In the genomic region with DNA sequence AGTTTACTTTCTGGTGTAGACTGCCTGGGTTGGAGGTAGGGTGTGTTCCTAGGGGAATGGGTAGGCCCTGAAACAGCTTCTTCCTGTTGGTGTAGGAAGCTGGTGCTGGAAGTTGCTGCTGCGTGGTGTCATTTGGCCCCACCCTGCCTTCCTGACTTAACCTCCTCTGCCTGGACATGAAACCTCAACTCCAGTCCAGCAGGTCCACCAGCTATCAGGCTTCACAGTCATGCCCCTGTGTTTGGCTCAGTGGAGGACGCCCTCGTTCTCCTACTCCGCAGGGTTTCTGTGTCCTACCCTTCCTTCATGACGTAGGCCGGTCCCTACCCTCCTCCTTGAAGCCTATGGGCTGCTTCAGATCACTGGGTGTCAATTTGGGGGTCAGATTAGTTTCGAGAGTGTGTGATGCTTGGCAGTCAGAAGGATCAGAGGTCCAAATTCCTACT, we compare ENCODE assay signal across 12 mouse cellular contexts. TPM values are rescaled to one million over a fixed set of nuclear protein-coding genes. Genes with fewer than 3 reads are reported as not detected.
DNase-seq lines count a peak whose midpoint lies in the region; ATAC-seq and TF ChIP-seq lines count a peak whose summit lies in the region.
"Had no signal": no experiment of that assay in that cellular context is flagged by ENCODE, and none has a peak within 500 bp of the region (broad histone marks: within the 10 kb centered on the region; RNA-seq: fewer than 3 reads in every experiment).

No protein-coding gene starts in this region.

- intact Hi-C loops in heart, postnatal 25 days (cut with DNase I), result loop anchor here (2.0 kb wide), 1 partner anchor 14 kb away; no protein-coding TSS in a partner anchor

- DNase-seq in heart, adult 9 months (ENCODE audit: low spot score in 2 of 2), result peak; percentile 25 to 40
- no peak for DNase-seq in heart, postnatal 25 days (ENCODE audit: low spot score)
- DNase-seq in lung, postnatal 10 days, result peak; percentile 17
- no peak for DNase-seq in lung, postnatal 36 days
- DNase-seq in testis, postnatal 10 days (ENCODE audit: low spot score), result no peak
- no peak for DNase-seq in embryo, embryonic 11 days
- DNase-seq: liver, embryonic 13.5 days; thymus, adult 18-20 months had no signal

- 83% methylated on average over 7 of the region's 7 CpGs for WGBS in heart, embryonic 16.5 days

- H3K4me2 ChIP-seq in heart, embryonic 16.5 days (ENCODE audit: low read depth, low read length), result no peak overlapping the region; the same call in 1 of the 2 replicates
- peak overlapping the region; percentile 85 for H3K4me2 ChIP-seq in myocyte (ENCODE audit: low read depth)

- peaks cover 5% of the 10 kb centered on the region for H3K79me2 ChIP-seq in myocyte (ENCODE audit: control insufficient read depth, insufficient read depth)

- H3K9ac ChIP-seq in heart, embryonic 16.5 days (ENCODE audit: low read length), result peak overlapping the region; percentile 17; the same call in 1 of the 2 replicates

- no peaks in the 10 kb centered on the region for H3K27me3 ChIP-seq in heart, embryonic 16.5 days (ENCODE audit: control insufficient read depth, insufficient read depth, low read length)
- no peaks in the 10 kb centered on the region for H3K27me3 ChIP-seq in myocyte (ENCODE audit: control insufficient read depth, insufficient read depth, insufficient read length)
- H3K27me3 ChIP-seq: liver, embryonic 13.5 days had no signal

- no peaks in the 10 kb centered on the region for H3K36me3 ChIP-seq in heart, embryonic 16.5 days (ENCODE audit: control insufficient read depth, insufficient read depth)
- H3K36me3 ChIP-seq in myocyte (ENCODE audit: control insufficient read depth, insufficient read depth), result no peaks in the 10 kb centered on the region
- H3K36me3 ChIP-seq: liver, embryonic 13.5 days had no signal

- H3ac ChIP-seq in myocyte (ENCODE audit: control insufficient read depth, insufficient read length), result no peak overlapping the region

- no peak for ATAC-seq in heart, embryonic 16.5 days (replicated peaks; ENCODE audit: extremely low read depth, insufficient read depth, low FRiP score)

- no peaks in the 10 kb centered on the region for H3K9me3 ChIP-seq in heart, embryonic 16.5 days (replicated peaks; ENCODE audit: control insufficient read depth, low read length)
- H3K9me3 ChIP-seq: liver, embryonic 13.5 days had no signal

- peak overlapping the region; percentile 89 for H3K27ac ChIP-seq in heart, embryonic 16.5 days (ENCODE audit: low read length)

- TF ChIP-seq POLR2A in myocyte (IDR thresholded peaks at IDR 0.05; ENCODE audit: insufficient read length, low read depth), result no peak

- H3K4me3 ChIP-seq in heart, embryonic 16.5 days (ENCODE audit: low read length), result no peak overlapping the region
- peak overlapping the region; percentile 93 for H3K4me3 ChIP-seq in myocyte

- H3K4me1 ChIP-seq in heart, embryonic 16.5 days (ENCODE audit: control insufficient read depth, insufficient read depth, low read length), result peaks cover 25% of the 10 kb centered on the region

TF ChIP-seq in myocyte, 11 proteins besides CTCF, POLR2A, EP300 and RAD21:
- TF ChIP-seq MYOD1 (IDR thresholded peaks at IDR 0.05; ENCODE audit: control insufficient read depth in 1 of 3, insufficient read length in 2 of 3, low read depth in 2 of 3) (no peak), CEBPB (IDR thresholded peaks at IDR 0.05; ENCODE audit: insufficient read depth, poor library complexity, severe bottlenecking) (no peak), TCF12 (IDR thresholded peaks at IDR 0.05; ENCODE audit: insufficient read depth, poor library complexity, severe bottlenecking) (no peak), MAX (IDR thresholded peaks at IDR 0.05; ENCODE audit: low read depth) (no peak), MYOG (IDR thresholded peaks at IDR 0.05; ENCODE audit: control insufficient read depth in 1 of 3, insufficient read depth in 1 of 3, insufficient read length in 2 of 3, low read depth in 2 of 3) (no peak), USF1 (IDR thresholded peaks at IDR 0.05; ENCODE audit: low read depth) (no peak), POLR2AphosphoS2 (IDR thresholded peaks at IDR 0.05; ENCODE audit: insufficient read length, low read depth) (no peak), E2F4 (IDR thresholded peaks at IDR 0.05; ENCODE audit: insufficient read depth) (no peak), SRF (IDR thresholded peaks at IDR 0.05; ENCODE audit: control insufficient read depth, insufficient read length, low read depth) (no peak), TCF3 (IDR thresholded peaks at IDR 0.05; ENCODE audit: insufficient read length, low read depth) (no peak), REST (IDR thresholded peaks at IDR 0.05; ENCODE audit: insufficient read depth, insufficient read length) (no peak)

RNA-seq across cellular contexts. Expression of a gene that starts 4.9 kb away (rescaled TPM):
- total RNA-seq in heart, postnatal 25 days (2021), result 10 to 100 TPM; 41.8 to 44.4 TPM
- 28.7 and 40.7 TPM in 2 replicates for polyA plus RNA-seq in heart, embryonic 16.5 days (2015; fragmentation: Nextera tagmentation; extraction: Ambion mirVana)
- polyA plus RNA-seq in myocyte (2012; fragmentation: generic; extraction: Trizol), result 11.9 TPM

RNA-seq across cellular contexts. Expression of a gene that starts 56.3 kb away (rescaled TPM):
- not detected for total RNA-seq in heart, postnatal 25 days (2021)
- 3.5 TPM in 1 of 2 replicates, not detected in the other for polyA plus RNA-seq in heart, embryonic 16.5 days (2015; fragmentation: Nextera tagmentation; extraction: Ambion mirVana)
- polyA plus RNA-seq in myocyte (2012; fragmentation: generic; extraction: Trizol), result not detected
- total RNA-seq: adrenal gland, postnatal 4 days; layer of hippocampus, adult 8-10 months had no signal
- polyA plus RNA-seq: liver, embryonic 13.5 days had no signal

Comparison
In these comparisons a context has a peak if more than half of its experiments do, and no peak if none do; other contexts are left out.
1. DNase-seq: peak in heart, adult 9 months (2 of 2) and lung, postnatal 10 days (single experiment); none in heart, postnatal 25 days (single experiment), lung, postnatal 36 days (single experiment), testis, postnatal 10 days (single experiment) and embryo, embryonic 11 days (single experiment).